Mouse (Mus musculus) C2C12 (cell line): ENCODE results near the gene Rhoq. TPM values are rescaled to one million over a fixed set of nuclear protein-coding genes. Genes with fewer than 3 reads are reported as not detected.

ENCODE experiments used
- H3K27me3 ChIP-seq: one replicate; pipeline ENCODE4 v1.6.1; 2011; ENCODE audit not compliant: control insufficient read depth, insufficient read depth, insufficient read length
- H3K36me3 ChIP-seq: one replicate; pipeline ENCODE4 v1.6.1; 2011; ENCODE audit not compliant: control insufficient read depth, insufficient read depth
- H3K4me3 ChIP-seq: one replicate; pipeline ENCODE4 v1.5.1; 2011; ENCODE audit warnings: mild to moderate bottlenecking, control low read depth; ENCODE audit not compliant: poor library complexity, insufficient read depth, severe bottlenecking
- H3K79me2 ChIP-seq: one replicate; pipeline ENCODE4 v1.6.1; 2011; ENCODE audit not compliant: control insufficient read depth, insufficient read depth
- H3K79me3 ChIP-seq: one replicate; pipeline ENCODE4 v1.6.1; 2011; ENCODE audit warnings: low read depth, control low read depth
- H3ac ChIP-seq: one replicate; pipeline ENCODE3; 2011; ENCODE audit warnings: low read depth; ENCODE audit not compliant: control insufficient read depth, insufficient read length
- CEBPB ChIP-seq: IDR thresholded peaks from one replicate; pipeline ENCODE4 v1.6.1; 2011; ENCODE audit warnings: low read depth, mild to moderate bottlenecking, control low read depth, moderate library complexity
- CTCF ChIP-seq: IDR thresholded peaks from one replicate; pipeline ENCODE4 v1.5.1; 2011; ENCODE audit not compliant: control insufficient read depth, insufficient read depth, insufficient read length
- FOSL1 ChIP-seq: IDR thresholded peaks from one replicate; pipeline ENCODE4 v1.8.0; 2011; ENCODE audit warnings: mild to moderate bottlenecking, low read length; ENCODE audit not compliant: poor library complexity, insufficient read depth, severe bottlenecking
- MAX ChIP-seq: IDR thresholded peaks from one replicate; pipeline ENCODE4 v1.6.1; 2011; ENCODE audit warnings: mild to moderate bottlenecking, control low read depth
- MYOD1 ChIP-seq: IDR thresholded peaks from one replicate; pipeline ENCODE4 v1.6.1; 2011; ENCODE audit warnings: low read depth; ENCODE audit not compliant: control insufficient read depth, insufficient read length
- MYOG ChIP-seq: IDR thresholded peaks from one replicate; pipeline ENCODE4 v1.6.1; 2011; ENCODE audit not compliant: control insufficient read depth, insufficient read length; ENCODE audit errors: extremely low read depth
- USF1 ChIP-seq: IDR thresholded peaks from one replicate; pipeline ENCODE4 v1.6.1; 2011; ENCODE audit warnings: low read depth, mild to moderate bottlenecking, control low read depth, moderate library complexity
- polyA plus RNA-seq: library from polyadenylated mRNA; unstranded; fragments of >200 nt; fragmentation: generic; extraction: Trizol; gene quantifications from one replicate; pipeline ENCODE4 v1.2.1, GENCODE M21; 2012; ENCODE audit warnings: missing spikeins

Rhoq gene
- polyA plus RNA-seq, 1 experiment, result 10.5 TPM

DNA sequence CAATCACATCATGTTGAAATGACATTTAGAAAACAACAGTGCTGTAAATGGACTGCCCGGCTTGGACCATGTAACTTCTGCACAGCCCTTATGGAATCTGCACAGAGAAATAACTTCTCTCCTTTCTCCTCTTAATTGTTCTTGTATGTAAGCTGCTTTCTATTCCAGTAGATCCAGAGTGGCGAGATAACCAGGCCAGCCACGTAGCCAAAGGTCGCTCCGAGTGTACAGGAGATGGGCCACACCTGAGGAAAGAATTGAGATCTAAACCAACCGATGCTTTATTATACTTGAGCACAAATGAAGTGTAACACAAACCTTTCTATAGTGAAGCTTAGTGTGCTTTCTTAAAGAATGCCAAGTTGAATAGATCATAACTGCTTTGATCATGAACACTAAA lies 34.4 kb downstream of the Rhoq start:
- Histone ChIP-seq H3K79me2 (no peaks in the 10 kb centered on the region), H3K79me3 (no peaks in the 10 kb centered on the region), H3ac (no peak overlapping the region), H3K27me3 (no peaks in the 10 kb centered on the region), H3K36me3 (peaks cover 41% of the 10 kb centered on the region), H3K4me3 (no peak overlapping the region)
- TF ChIP-seq MAX (no peak), MYOD1 (no peak), CEBPB (no peak), USF1 (no peak)

DNA sequence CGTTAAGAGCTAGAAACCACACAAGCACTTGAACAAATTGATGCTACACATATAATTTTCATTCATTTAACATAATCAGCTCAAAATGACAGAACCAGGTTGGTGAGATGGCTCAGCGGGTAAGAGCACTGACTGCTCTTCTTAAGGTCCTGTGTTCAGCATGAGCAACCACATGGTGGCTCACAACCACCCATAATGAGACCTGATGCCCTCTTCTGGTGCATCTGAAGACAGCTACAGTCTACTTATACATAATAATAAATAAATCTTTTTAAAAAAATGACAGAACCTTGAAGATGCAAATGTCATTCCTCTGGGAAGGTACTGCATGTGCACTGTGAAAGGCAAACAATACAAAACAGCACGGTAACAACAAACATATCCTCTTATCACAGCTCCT lies 46.1 kb downstream of the Rhoq start:
- no peaks in the 10 kb centered on the region for H3K79me3 ChIP-seq
- no peak overlapping the region for H3ac ChIP-seq
- no peak for TF ChIP-seq FOSL1
- TF ChIP-seq USF1, result no peak
- no peak for TF ChIP-seq CEBPB
- no peak for TF ChIP-seq MYOD1
- no peak for TF ChIP-seq MYOG
- TF ChIP-seq MAX, result no peak
- no peak for TF ChIP-seq CTCF
- no peaks in the 10 kb centered on the region for H3K79me2 ChIP-seq
- H3K36me3 ChIP-seq, result peaks cover 22% of the 10 kb centered on the region
- H3K27me3 ChIP-seq, result no peaks in the 10 kb centered on the region
- H3K4me3 ChIP-seq, result no peak overlapping the region

DNA sequence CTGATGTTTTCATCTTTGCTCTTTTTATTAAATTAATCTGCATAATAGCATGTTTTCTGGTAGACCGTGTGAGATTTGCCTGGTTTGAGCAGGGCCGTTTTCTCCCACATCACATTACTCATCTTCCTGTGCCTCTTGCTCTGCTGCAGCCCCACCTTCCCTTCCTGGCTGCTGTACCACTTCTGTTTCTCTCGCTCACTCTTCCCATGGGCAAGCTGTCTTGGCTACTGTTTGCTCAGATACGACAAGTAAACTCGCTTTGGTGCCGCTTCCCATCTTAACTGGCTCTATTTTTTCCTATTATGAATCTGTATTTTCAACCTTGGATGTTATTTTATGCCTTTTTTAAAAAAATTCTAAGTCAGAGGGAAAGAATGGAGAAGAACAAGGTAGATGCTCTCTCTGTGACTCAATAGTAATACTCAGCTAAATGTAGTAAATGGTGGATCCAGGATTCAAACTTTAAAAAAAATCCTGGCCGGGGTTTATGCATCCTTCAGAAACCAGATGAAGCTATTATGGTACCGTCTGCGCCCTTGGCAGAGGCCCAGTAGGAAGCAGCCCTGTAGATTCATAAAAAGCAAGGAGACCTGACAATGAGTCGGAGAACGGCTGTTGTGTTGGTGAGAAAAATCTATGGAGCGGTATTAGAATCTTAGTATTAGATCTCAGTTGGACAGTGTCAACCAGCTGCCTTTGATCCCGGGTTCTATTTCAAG lies 48.6 kb downstream of the Rhoq start:
- no peak overlapping the region for H3ac ChIP-seq
- TF ChIP-seq FOSL1 (no peak), CEBPB (no peak), MYOD1 (no peak), USF1 (no peak), CTCF (no peak), MAX (no peak), MYOG (no peak)
- H3K27me3 ChIP-seq, result no peaks in the 10 kb centered on the region

DNA sequence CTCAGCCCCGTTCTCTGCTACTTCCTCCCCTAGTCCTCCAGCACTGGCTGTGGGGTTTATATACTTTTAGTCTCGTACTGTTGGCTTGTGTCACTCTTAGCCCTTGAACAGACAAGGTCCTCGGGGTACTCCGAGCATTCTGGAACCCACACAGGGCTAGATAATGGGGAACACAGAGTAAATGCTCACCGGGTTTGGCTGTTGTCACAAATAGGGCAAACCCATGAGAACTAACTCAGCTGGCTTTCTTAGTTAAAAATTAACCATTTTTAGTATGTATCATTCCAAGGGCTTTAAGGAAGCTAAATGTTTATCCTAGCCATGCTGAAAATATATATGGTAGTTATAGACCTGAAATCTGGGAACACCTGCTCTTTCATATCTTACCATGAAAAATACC lies 56.8 kb downstream of the Rhoq start:
- H3K79me3 ChIP-seq, result no peaks in the 10 kb centered on the region
- no peak overlapping the region for H3ac ChIP-seq
- TF ChIP-seq CEBPB (no peak), MYOD1 (no peak), MAX (no peak), MYOG (no peak), CTCF (no peak), FOSL1 (no peak)
- no peaks in the 10 kb centered on the region for H3K27me3 ChIP-seq
- H3K79me2 ChIP-seq, result peaks cover 8% of the 10 kb centered on the region
- no peak overlapping the region for H3K4me3 ChIP-seq
- peaks cover 30% of the 10 kb centered on the region for H3K36me3 ChIP-seq

More for the DNA sequence above, 48.6 kb downstream of the Rhoq start:
- Histone ChIP-seq H3K36me3 (peaks cover 6% of the 10 kb centered on the region), H3K4me3 (no peak overlapping the region), H3K79me2 (no peaks in the 10 kb centered on the region), H3K79me3 (no peaks in the 10 kb centered on the region)

DNA sequence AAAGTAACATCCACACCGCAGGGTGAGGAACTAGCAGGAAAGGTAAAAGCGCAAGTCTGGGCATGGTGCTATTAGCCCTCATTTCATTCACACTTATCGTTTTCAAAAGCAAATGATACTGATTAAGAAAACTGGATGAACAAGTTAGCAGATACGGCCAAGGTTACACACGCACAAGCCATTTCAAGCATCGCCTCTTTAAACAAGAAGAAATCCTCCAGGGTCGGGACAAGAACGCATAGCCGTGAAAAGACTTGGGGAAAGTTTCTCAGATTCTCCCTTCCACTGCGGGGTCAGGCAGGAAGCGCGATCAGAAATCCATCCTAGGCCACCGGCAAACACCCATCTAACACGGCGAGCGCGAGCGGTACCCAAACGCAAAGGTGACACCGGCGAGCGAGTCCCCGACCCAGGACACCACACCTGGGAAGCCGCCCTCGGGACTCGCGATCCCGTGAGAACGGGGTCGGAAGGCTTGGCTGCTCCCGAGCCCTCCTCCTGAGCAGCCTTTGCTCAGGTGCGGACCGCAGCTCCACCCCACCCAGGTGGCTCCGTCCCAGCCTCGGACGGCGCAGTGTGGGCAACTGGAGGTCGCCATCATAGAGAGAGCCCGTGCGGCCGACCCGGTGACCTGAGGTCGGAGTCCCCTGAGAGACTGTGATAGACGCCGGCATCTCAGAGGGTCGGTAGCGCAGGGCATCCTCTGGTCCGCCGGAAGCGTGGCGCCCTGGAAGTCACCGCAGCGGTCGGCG lies 61.8 kb downstream of the Rhoq start:
- peak overlapping the region; percentile 98 for H3K4me3 ChIP-seq
- H3K79me3 ChIP-seq, result peaks cover 9% of the 10 kb centered on the region
- H3ac ChIP-seq, result peak overlapping the region; percentile 93
- no peaks in the 10 kb centered on the region for H3K27me3 ChIP-seq
- H3K36me3 ChIP-seq, result peaks cover 24% of the 10 kb centered on the region
- H3K79me2 ChIP-seq, result peaks cover 39% of the 10 kb centered on the region
- TF ChIP-seq FOSL1, result no peak
- TF ChIP-seq USF1, result no peak
- no peak for TF ChIP-seq MAX
